Mouse (Mus musculus) forelimb bud, embryonic 11.5 days (tissue): ENCODE data around the gene Sgms1.
"Not testable (repeated sequence)": the region's sequence is repeated elsewhere in the genome, so short reads cannot be mapped to it uniquely, and the experiment has no call there.

Experiments
- DNase-seq: peaks from one replicate; pipeline ENCODE4 v3.0.0-alpha.2; 2012; ENCODE audit warnings: low read depth, low spot score

The Sgms1 gene

GRCm38 (mm10) chr19:32142383-32142782, 247.1 kb downstream of the Sgms1 start:
- DNase-seq, result no peak

GRCm38 (mm10) chr19:32138361-32139088, 251.0 kb downstream of the Sgms1 start:
- DNase-seq, result no peak

- DNase-seq, result no peak
These were observed 251.6 kb downstream of the Sgms1 start for GRCm38 (mm10) chr19:32137904-32138303.

GRCm38 (mm10) chr19:32136888-32137625, 252.5 kb downstream of the Sgms1 start:
- DNase-seq, result peak; percentile 17

- DNase-seq, result not testable (repeated sequence)
These were observed 257.6 kb downstream of the Sgms1 start for GRCm38 (mm10) chr19:32131707-32132488.

- DNase-seq, result no peak
These were observed 260.2 kb downstream of the Sgms1 start for GRCm38 (mm10) chr19:32129281-32129680.

- DNase-seq, result no peak
These were observed 262.2 kb downstream of the Sgms1 start for GRCm38 (mm10) chr19:32127180-32127850.

- no peak for DNase-seq
These were observed 265.4 kb downstream of the Sgms1 start for GRCm38 (mm10) chr19:32124155-32124554.

- DNase-seq, result no peak
These were observed 266.3 kb downstream of the Sgms1 start for GRCm38 (mm10) chr19:32123196-32123595.

GRCm38 (mm10) chr19:32120798-32121197, 268.7 kb downstream of the Sgms1 start:
- DNase-seq, result no peak

- DNase-seq, result no peak
These were observed 269.8 kb downstream of the Sgms1 start for GRCm38 (mm10) chr19:32119666-32120065.

GRCm38 (mm10) chr19:32118496-32118895, 271.0 kb downstream of the Sgms1 start:
- no peak for DNase-seq

GRCm38 (mm10) chr19:32117484-32118018, 272.0 kb downstream of the Sgms1 start:
- no peak for DNase-seq

- no peak for DNase-seq
These were observed 277.4 kb downstream of the Sgms1 start for GRCm38 (mm10) chr19:32111866-32112790.

GRCm38 (mm10) chr19:32107771-32108306, 281.7 kb downstream of the Sgms1 start, which contains the start of gene Asah2:
Asah2 (minus strand) TSS chr19:32108211.
- DNase-seq, result peak; percentile 65

- no peak for DNase-seq
These were observed 282.8 kb downstream of the Sgms1 start for GRCm38 (mm10) chr19:32106750-32107149.

GRCm38 (mm10) chr19:32104217-32104616, 285.3 kb downstream of the Sgms1 start:
- DNase-seq, result no peak

GRCm38 (mm10) chr19:32102976-32103300, 286.6 kb downstream of the Sgms1 start:
- DNase-seq, result no peak

- DNase-seq, result no peak
These were observed 287.1 kb downstream of the Sgms1 start for GRCm38 (mm10) chr19:32102294-32102975.
